Mouse (Mus musculus) gastrocnemius, adult 2 months (tissue): ENCODE results near the gene Elmsan1. TPM values are rescaled to one million over a fixed set of nuclear protein-coding genes. Genes with fewer than 3 reads are reported as not detected.

ENCODE experiments used
- DNase-seq: peaks from one replicate; pipeline ENCODE4 v3.0.0; 2022
- H3K27ac ChIP-seq: fragments of 200-600 bp; 2 replicates; pipeline ENCODE4 v1.8.1; 2022; ENCODE audit warnings: mild to moderate bottlenecking
- H3K4me3 ChIP-seq: fragments of 200-600 bp; 2 replicates; pipeline ENCODE4 v1.8.1; 2022; ENCODE audit warnings: mild to moderate bottlenecking, moderate library complexity
- CTCF ChIP-seq: fragments of 200-600 bp; IDR thresholded peaks from 2 replicates; pipeline ENCODE4 v1.8.1; 2022; ENCODE audit warnings: antibody characterized with exemption, mild to moderate bottlenecking, moderate library complexity
- intact Hi-C: fragments of 180-260 bp; cut with DNase I; formaldehyde crosslinking; loops from one replicate; pipeline ENCODE4 v1.15.1; 2025
- total RNA-seq, 2 experiments: library from RNA; stranded (reverse); gene quantifications; 2 replicates each; pipeline ENCODE4 v1.2.3; 2021

Gene Elmsan1
- total RNA-seq, 2 experiments from 2014 or later: 10.2 to 11.9 TPM

GRCm38 (mm10) chr12:84195195-84195594 lies 23.5 kb downstream of the Elmsan1 start:
- no peak for TF ChIP-seq CTCF
- peak overlapping the region; percentile 97 for H3K27ac ChIP-seq
- DNase-seq: no peak
- intact Hi-C loops: loop anchor here (2.0 kb wide), 1 partner anchor 24 kb away; the partner anchor contains the start of gene Elmsan1
- H3K4me3 ChIP-seq: no peak overlapping the region

GRCm38 (mm10) chr12:84194400-84195109 lies 24.1 kb downstream of the Elmsan1 start:
- intact Hi-C loops: loop anchor here (1.0 to 2.0 kb wide), 2 partner anchors 24 to 80 kb away; partner anchors contain the start of genes Dnal1 and Elmsan1
- TF ChIP-seq CTCF: no peak
- Histone ChIP-seq H3K4me3 (peak overlapping the region; percentile 96), H3K27ac (peak overlapping the region; percentile 97)
- DNase-seq: no peak

GRCm38 (mm10) chr12:84193642-84194399 lies 24.9 kb downstream of the Elmsan1 start:
- Histone ChIP-seq H3K27ac (peak overlapping the region; percentile 97), H3K4me3 (peak overlapping the region; percentile 96)
- TF ChIP-seq CTCF: no peak; the same call in 1 of the 2 replicates
- intact Hi-C loops: loop anchor here (1.0 to 2.0 kb wide), 3 partner anchors 17 to 80 kb away; partner anchors contain the start of genes Dnal1 and Elmsan1
- peak; percentile 97 for DNase-seq

- H3K27ac ChIP-seq: peak overlapping the region; percentile 97
- peak overlapping the region; percentile 96 for H3K4me3 ChIP-seq
- no peak for TF ChIP-seq CTCF
- DNase-seq: peak; percentile 87
- intact Hi-C loops: loop anchor here (2.0 kb wide), 1 partner anchor 16 kb away; no protein-coding TSS in a partner anchor
Measured at GRCm38 (mm10) chr12:84192741-84193641, 25.7 kb downstream of the Elmsan1 start.

GRCm38 (mm10) chr12:84192280-84192679 lies 26.4 kb downstream of the Elmsan1 start:
- no peak for DNase-seq
- Histone ChIP-seq H3K27ac (peak overlapping the region; percentile 97), H3K4me3 (peak overlapping the region; percentile 96)
- intact Hi-C loops: loop anchor here (2.0 kb wide), 1 partner anchor 15 kb away; no protein-coding TSS in a partner anchor
- TF ChIP-seq CTCF: no peak

GRCm38 (mm10) chr12:84191770-84192169 lies 26.9 kb downstream of the Elmsan1 start:
- Histone ChIP-seq H3K27ac (peak overlapping the region; percentile 97), H3K4me3 (peak overlapping the region; percentile 96)
- intact Hi-C loops: loop anchor here (2.0 kb wide), 1 partner anchor 15 kb away; no protein-coding TSS in a partner anchor
- no peak for TF ChIP-seq CTCF
- no peak for DNase-seq

GRCm38 (mm10) chr12:84191190-84191589 lies 27.5 kb downstream of the Elmsan1 start:
- peak overlapping the region; percentile 96 for H3K4me3 ChIP-seq
- H3K27ac ChIP-seq: peak overlapping the region; percentile 97; the same call in 1 of the 2 replicates
- no peak for TF ChIP-seq CTCF
- no peak for DNase-seq
- intact Hi-C loops: no loop called here

GRCm38 (mm10) chr12:84190151-84190820 lies 28.4 kb downstream of the Elmsan1 start:
- H3K4me3 ChIP-seq: peak overlapping the region; percentile 15
- no peak for DNase-seq
- no peak for TF ChIP-seq CTCF
- 0 out of 2 replicates have a peak overlapping the region, but pooled peaks have one; percentile 73 for H3K27ac ChIP-seq
- intact Hi-C loops: no loop called here

- no peak for TF ChIP-seq CTCF
- Histone ChIP-seq H3K27ac (peak overlapping the region; percentile 73), H3K4me3 (peak overlapping the region; percentile 21)
- intact Hi-C loops: no loop called here
- DNase-seq: no peak
Measured at GRCm38 (mm10) chr12:84188881-84189444, 29.7 kb downstream of the Elmsan1 start.

GRCm38 (mm10) chr12:84187752-84188601 lies 30.7 kb downstream of the Elmsan1 start:
- Histone ChIP-seq H3K4me3 (peak overlapping the region; percentile 34), H3K27ac (peak overlapping the region; percentile 73)
- TF ChIP-seq CTCF: no peak
- intact Hi-C loops: no loop called here
- DNase-seq: peak; percentile 61
